Mouse (Mus musculus): ENCODE results near the gene Arhgef25. TPM values are rescaled to one million over a fixed set of nuclear protein-coding genes. Genes with fewer than 3 reads are reported as not detected.

Gene Arhgef25
- polyA plus RNA-seq, 1 experiment from 2014 or later: 31.7 TPM

GRCm38 (mm10) chr10:127185506-127185905, 4.4 kb downstream of the Arhgef25 start:
- no peak overlapping the region for H3K4me3 ChIP-seq (ENCODE audit: low read depth, low read length)
- DNase-seq (ENCODE audit: low spot score) (no peak), ATAC-seq (ENCODE audit: insufficient read depth, low FRiP score, low TSS enrichment) (no peak)
- peaks cover 8% of the 10 kb centered on the region for H3K27me3 ChIP-seq (ENCODE audit: control insufficient read depth, insufficient read depth, low read length)
- H3K4me1 ChIP-seq (ENCODE audit: control insufficient read depth, insufficient read depth, low read length): peaks cover 14% of the 10 kb centered on the region
- no peak overlapping the region for H3K4me2 ChIP-seq (ENCODE audit: low read depth)
- H3K9me3 ChIP-seq (ENCODE audit: control insufficient read depth, low read length): no peaks in the 10 kb centered on the region
- H3K9ac ChIP-seq (ENCODE audit: low read length): no peak overlapping the region
- H3K36me3 ChIP-seq (ENCODE audit: control insufficient read depth, insufficient read depth, low read length): peaks cover 5% of the 10 kb centered on the region; the same call in 1 of the 2 replicates
- H3K27ac ChIP-seq (ENCODE audit: low read depth, low read length): no peak overlapping the region
- 84% methylated on average over 15 of the region's 15 CpGs for WGBS

GRCm38 (mm10) chr10:127185101-127185500, 4.8 kb downstream of the Arhgef25 start:
- Histone ChIP-seq H3K27ac (ENCODE audit: low read depth, low read length) (no peak overlapping the region), H3K9ac (ENCODE audit: low read length) (no peak overlapping the region), H3K9me3 (ENCODE audit: control insufficient read depth, low read length) (no peaks in the 10 kb centered on the region), H3K4me2 (ENCODE audit: low read depth) (no peak overlapping the region), H3K27me3 (ENCODE audit: control insufficient read depth, insufficient read depth, low read length) (peaks cover 12% of the 10 kb centered on the region), H3K4me1 (ENCODE audit: control insufficient read depth, insufficient read depth, low read length) (peaks cover 14% of the 10 kb centered on the region), H3K36me3 (ENCODE audit: control insufficient read depth, insufficient read depth, low read length) (peaks cover 5% of the 10 kb centered on the region; the same call in 1 of the 2 replicates), H3K4me3 (ENCODE audit: low read depth, low read length) (no peak overlapping the region)
- no peak for DNase-seq (ENCODE audit: low spot score)
- 80% methylated on average over 9 of the region's 9 CpGs for WGBS
- no peak for ATAC-seq (ENCODE audit: insufficient read depth, low FRiP score, low TSS enrichment)

GRCm38 (mm10) chr10:127183759-127184158, 6.1 kb downstream of the Arhgef25 start:
- Histone ChIP-seq H3K4me3 (ENCODE audit: low read depth, low read length) (no peak overlapping the region), H3K9me3 (ENCODE audit: control insufficient read depth, low read length) (no peaks in the 10 kb centered on the region), H3K4me2 (ENCODE audit: low read depth) (peak overlapping the region; percentile 23), H3K27me3 (ENCODE audit: control insufficient read depth, insufficient read depth, low read length) (peaks cover 26% of the 10 kb centered on the region), H3K4me1 (ENCODE audit: control insufficient read depth, insufficient read depth, low read length) (peaks cover 6% of the 10 kb centered on the region; the same call in 1 of the 2 replicates), H3K9ac (ENCODE audit: low read length) (no peak overlapping the region), H3K36me3 (ENCODE audit: control insufficient read depth, insufficient read depth, low read length) (peaks cover 5% of the 10 kb centered on the region; the same call in 1 of the 2 replicates), H3K27ac (ENCODE audit: low read depth, low read length) (no peak overlapping the region)
- DNase-seq (ENCODE audit: low spot score): no peak
- WGBS: 12% methylated on average over 20 of the region's 20 CpGs
- no peak for ATAC-seq (ENCODE audit: insufficient read depth, low FRiP score, low TSS enrichment)

GRCm38 (mm10) chr10:127182624-127183023, 7.3 kb downstream of the Arhgef25 start:
- DNase-seq (ENCODE audit: low spot score) (no peak), ATAC-seq (ENCODE audit: insufficient read depth, low FRiP score, low TSS enrichment) (no peak)
- H3K9ac ChIP-seq (ENCODE audit: low read length): no peak overlapping the region
- peaks cover 5% of the 10 kb centered on the region; the same call in 1 of the 2 replicates for H3K36me3 ChIP-seq (ENCODE audit: control insufficient read depth, insufficient read depth, low read length)
- peaks cover 35% of the 10 kb centered on the region for H3K27me3 ChIP-seq (ENCODE audit: control insufficient read depth, insufficient read depth, low read length)
- H3K4me3 ChIP-seq (ENCODE audit: low read depth, low read length): no peak overlapping the region
- H3K4me1 ChIP-seq (ENCODE audit: control insufficient read depth, insufficient read depth, low read length): peaks cover 11% of the 10 kb centered on the region
- no peaks in the 10 kb centered on the region for H3K9me3 ChIP-seq (ENCODE audit: control insufficient read depth, low read length)
- no peak overlapping the region for H3K27ac ChIP-seq (ENCODE audit: low read depth, low read length)
- WGBS: 95% methylated on average over 4 of the region's 4 CpGs
- H3K4me2 ChIP-seq (ENCODE audit: low read depth): no peak overlapping the region

GRCm38 (mm10) chr10:127181566-127181965, 8.3 kb downstream of the Arhgef25 start:
- H3K27ac ChIP-seq (ENCODE audit: low read depth, low read length): no peak overlapping the region
- H3K4me2 ChIP-seq (ENCODE audit: low read depth): no peak overlapping the region
- peaks cover 40% of the 10 kb centered on the region for H3K27me3 ChIP-seq (ENCODE audit: control insufficient read depth, insufficient read depth, low read length)
- H3K9ac ChIP-seq (ENCODE audit: low read length): no peak overlapping the region
- peaks cover 11% of the 10 kb centered on the region; the same call in 1 of the 2 replicates for H3K4me1 ChIP-seq (ENCODE audit: control insufficient read depth, insufficient read depth, low read length)
- no peak for DNase-seq (ENCODE audit: low spot score)
- ATAC-seq (ENCODE audit: insufficient read depth, low FRiP score, low TSS enrichment): no peak
- H3K4me3 ChIP-seq (ENCODE audit: low read depth, low read length): no peak overlapping the region
- H3K36me3 ChIP-seq (ENCODE audit: control insufficient read depth, insufficient read depth, low read length): peaks cover 2% of the 10 kb centered on the region; the same call in 1 of the 2 replicates
- 74% methylated on average over 6 of the region's 6 CpGs for WGBS
- H3K9me3 ChIP-seq (ENCODE audit: control insufficient read depth, low read length): no peaks in the 10 kb centered on the region

- ATAC-seq (ENCODE audit: insufficient read depth, low FRiP score, low TSS enrichment) (no peak), DNase-seq (ENCODE audit: low spot score) (no peak)
- peaks cover 40% of the 10 kb centered on the region for H3K27me3 ChIP-seq (ENCODE audit: control insufficient read depth, insufficient read depth, low read length)
- H3K9ac ChIP-seq (ENCODE audit: low read length): no peak overlapping the region
- H3K4me1 ChIP-seq (ENCODE audit: control insufficient read depth, insufficient read depth, low read length): peaks cover 11% of the 10 kb centered on the region; the same call in 1 of the 2 replicates
- no peak overlapping the region for H3K27ac ChIP-seq (ENCODE audit: low read depth, low read length)
- no peaks in the 10 kb centered on the region; the same call in 1 of the 2 replicates for H3K36me3 ChIP-seq (ENCODE audit: control insufficient read depth, insufficient read depth, low read length)
- no peaks in the 10 kb centered on the region for H3K9me3 ChIP-seq (ENCODE audit: control insufficient read depth, low read length)
- no peak overlapping the region for H3K4me3 ChIP-seq (ENCODE audit: low read depth, low read length)
- H3K4me2 ChIP-seq (ENCODE audit: low read depth): no peak overlapping the region
- WGBS: 9% methylated on average over 3 of the region's 3 CpGs
Observed at GRCm38 (mm10) chr10:127180695-127181047, 9.2 kb downstream of the Arhgef25 start.

GRCm38 (mm10) chr10:127179871-127180694, 9.8 kb downstream of the Arhgef25 start, which contains the start of gene Slc26a10:
TSS of gene Slc26a10 (minus strand) at chr10:127180645.
- H3K4me2 ChIP-seq (ENCODE audit: low read depth): 0 out of 2 replicates have a peak within 1 kb of the TSS, but pooled peaks have one; percentile 21
- 2% methylated on average over 34 of the region's 34 CpGs for WGBS
- H3K36me3 ChIP-seq (ENCODE audit: control insufficient read depth, insufficient read depth, low read length): no peaks in the 10 kb centered on the region
- no peaks in the 10 kb centered on the region for H3K9me3 ChIP-seq (ENCODE audit: control insufficient read depth, low read length)
- no peak for DNase-seq (ENCODE audit: low spot score)
- H3K4me3 ChIP-seq (ENCODE audit: low read depth, low read length): no peak within 1 kb of the TSS
- no peak within 1 kb of the TSS; the same call in 1 of the 2 replicates for H3K9ac ChIP-seq (ENCODE audit: low read length)
- ATAC-seq (ENCODE audit: insufficient read depth, low FRiP score, low TSS enrichment): no peak
- H3K27me3 ChIP-seq (ENCODE audit: control insufficient read depth, insufficient read depth, low read length): peaks cover 40% of the 10 kb centered on the region
- H3K4me1 ChIP-seq (ENCODE audit: control insufficient read depth, insufficient read depth, low read length): peaks cover 11% of the 10 kb centered on the region; the same call in 1 of the 2 replicates
- no peak within 1 kb of the TSS for H3K27ac ChIP-seq (ENCODE audit: low read depth, low read length)

- H3K4me2 ChIP-seq (ENCODE audit: low read depth): peak overlapping the region; percentile 27
- ATAC-seq (ENCODE audit: insufficient read depth, low FRiP score, low TSS enrichment): no peak
- H3K36me3 ChIP-seq (ENCODE audit: control insufficient read depth, insufficient read depth, low read length): no peaks in the 10 kb centered on the region
- peaks cover 11% of the 10 kb centered on the region; the same call in 1 of the 2 replicates for H3K4me1 ChIP-seq (ENCODE audit: control insufficient read depth, insufficient read depth, low read length)
- no peak overlapping the region for H3K27ac ChIP-seq (ENCODE audit: low read depth, low read length)
- 4% methylated on average over 41 of the region's 41 CpGs for WGBS
- peaks cover 40% of the 10 kb centered on the region for H3K27me3 ChIP-seq (ENCODE audit: control insufficient read depth, insufficient read depth, low read length)
- H3K9me3 ChIP-seq (ENCODE audit: control insufficient read depth, low read length): no peaks in the 10 kb centered on the region
- H3K4me3 ChIP-seq (ENCODE audit: low read depth, low read length): peak overlapping the region; percentile 24
- no peak overlapping the region for H3K9ac ChIP-seq (ENCODE audit: low read length)
- DNase-seq (ENCODE audit: low spot score): no peak
Observed at GRCm38 (mm10) chr10:127178286-127179027, 11.4 kb downstream of the Arhgef25 start.
